Mouse (Mus musculus): ENCODE results near the gene Rph3al.

GRCm38 (mm10) chr11:75978051-75978450 lies 39.8 kb upstream of the Rph3al start:
- no peak for TF ChIP-seq CHD2 (IDR thresholded peaks at IDR 0.05; ENCODE audit: low read depth, low read length)
- no peak for TF ChIP-seq ZC3H11A (IDR thresholded peaks at IDR 0.05; ENCODE audit: borderline replicate concordance, low read depth, low read length)
